Mouse (Mus musculus) kidney, embryonic 15.5 days (tissue): ENCODE results near the gene Hnrnpul1. TPM values are rescaled to one million over a fixed set of nuclear protein-coding genes. Genes with fewer than 3 reads are reported as not detected.

Source experiments
- ATAC-seq: fragments of 200-750 bp; cut with Nextera tagmentation; replicated peaks from 2 replicates; pipeline ENCODE4 v1.8.0; 2017; ENCODE audit warnings: moderate TSS enrichment; ENCODE audit not compliant: low FRiP score
- H3K27ac ChIP-seq: fragments of 300-500 bp; sonication (generic); 2 replicates; pipeline ENCODE4 v1.5.1; 2015; ENCODE audit warnings: mild to moderate bottlenecking, inconsistent platforms
- H3K27me3 ChIP-seq: fragments of 300-500 bp; sonication (generic); 2 replicates; pipeline ENCODE4 v1.6.1; 2015; ENCODE audit warnings: inconsistent platforms
- H3K36me3 ChIP-seq: fragments of 300-500 bp; sonication (generic); 2 replicates; pipeline ENCODE4 v1.6.1; 2015; ENCODE audit warnings: inconsistent platforms
- H3K4me1 ChIP-seq: fragments of 300-500 bp; sonication (generic); 2 replicates; pipeline ENCODE4 v1.6.1; 2015; ENCODE audit warnings: inconsistent platforms
- H3K4me2 ChIP-seq: fragments of 300-500 bp; sonication (generic); 2 replicates; pipeline ENCODE4 v1.6.1; 2015; ENCODE audit warnings: moderate library complexity, mild to moderate bottlenecking, inconsistent platforms
- H3K4me3 ChIP-seq: fragments of 300-500 bp; sonication (generic); replicated peaks from 2 replicates; pipeline ENCODE4 v1.5.1; 2015; ENCODE audit warnings: mild to moderate bottlenecking, inconsistent platforms
- H3K9ac ChIP-seq: fragments of 300-500 bp; sonication (generic); 2 replicates; pipeline ENCODE4 v1.6.1; 2015; ENCODE audit warnings: mild to moderate bottlenecking, inconsistent platforms
- H3K9me3 ChIP-seq: fragments of 300-500 bp; sonication (generic); replicated peaks from 2 replicates; pipeline ENCODE4 v1.6.1; 2016; ENCODE audit warnings: inconsistent platforms
- WGBS: fragments of 180-500 bp; shearing (Covaris S2); methylation state at CpG from one replicate; pipeline ENCODE4 v1.1.7; 2015; ENCODE audit warnings: mixed read lengths; 5-methylcytosine and 5-hydroxymethylcytosine counted together
- polyA plus RNA-seq: library from polyadenylated mRNA; unstranded; fragments of >200 nt; fragmentation: Nextera tagmentation; extraction: Ambion mirVana; gene quantifications from 2 replicates; pipeline ENCODE4 v1.2.1, GENCODE M21; 2015

Gene Hnrnpul1
- polyA plus RNA-seq, 1 experiment from 2014 or later = 61.3 TPM

- no peak overlapping the region for H3K9ac ChIP-seq
- no peaks in the 10 kb centered on the region for H3K27me3 ChIP-seq
- 0 out of 2 replicates have a peak, but pooled peaks cover 19% of the 10 kb centered on the region for H3K4me1 ChIP-seq
- no peak overlapping the region for H3K27ac ChIP-seq
- no peaks in the 10 kb centered on the region for H3K9me3 ChIP-seq
- 87% methylated on average over 5 of the region's 5 CpGs for WGBS
- H3K4me2 ChIP-seq = no peak overlapping the region
- H3K4me3 ChIP-seq = no peak overlapping the region
- no peak for ATAC-seq
- H3K36me3 ChIP-seq = peaks cover 74% of the 10 kb centered on the region
Observed at GRCm38 (mm10) chr7:25768229-25768628, 13.7 kb upstream of the Hnrnpul1 start.

GRCm38 (mm10) chr7:25766108-25766507, 11.6 kb upstream of the Hnrnpul1 start:
- no peak for ATAC-seq
- no peaks in the 10 kb centered on the region for H3K9me3 ChIP-seq
- H3K27me3 ChIP-seq = no peaks in the 10 kb centered on the region
- H3K36me3 ChIP-seq = peaks cover 74% of the 10 kb centered on the region
- no peak overlapping the region for H3K27ac ChIP-seq
- no peak overlapping the region for H3K4me3 ChIP-seq
- no peak overlapping the region for H3K4me2 ChIP-seq
- no peak overlapping the region for H3K9ac ChIP-seq
- H3K4me1 ChIP-seq = peaks cover 27% of the 10 kb centered on the region; the same call in 1 of the 2 replicates
- WGBS = 85% methylated on average over 6 of the region's 6 CpGs

- H3K4me1 ChIP-seq = peaks cover 27% of the 10 kb centered on the region; the same call in 1 of the 2 replicates
- ATAC-seq = peak; percentile 63
- H3K4me2 ChIP-seq = no peak overlapping the region
- WGBS = 52% methylated on average over 5 of the region's 5 CpGs
- no peaks in the 10 kb centered on the region for H3K9me3 ChIP-seq
- H3K36me3 ChIP-seq = peaks cover 73% of the 10 kb centered on the region
- peak overlapping the region; percentile 88 for H3K27ac ChIP-seq
- H3K4me3 ChIP-seq = no peak overlapping the region
- no peaks in the 10 kb centered on the region for H3K27me3 ChIP-seq
- no peak overlapping the region for H3K9ac ChIP-seq
Observed at GRCm38 (mm10) chr7:25764221-25764620, 9.7 kb upstream of the Hnrnpul1 start.

GRCm38 (mm10) chr7:25763678-25764077, 9.1 kb upstream of the Hnrnpul1 start:
- Histone ChIP-seq H3K9ac (no peak overlapping the region), H3K27me3 (no peaks in the 10 kb centered on the region), H3K9me3 (no peaks in the 10 kb centered on the region), H3K4me2 (no peak overlapping the region), H3K27ac (peak overlapping the region; percentile 88), H3K36me3 (peaks cover 73% of the 10 kb centered on the region), H3K4me1 (peaks cover 27% of the 10 kb centered on the region; the same call in 1 of the 2 replicates), H3K4me3 (no peak overlapping the region)
- peak; percentile 80 for ATAC-seq
- 45% methylated on average over 11 of the region's 11 CpGs for WGBS

GRCm38 (mm10) chr7:25761354-25761753, 6.8 kb upstream of the Hnrnpul1 start:
- Histone ChIP-seq H3K4me2 (no peak overlapping the region), H3K27me3 (no peaks in the 10 kb centered on the region), H3K27ac (no peak overlapping the region), H3K36me3 (peaks cover 57% of the 10 kb centered on the region), H3K4me3 (no peak overlapping the region), H3K9ac (no peak overlapping the region), H3K4me1 (peaks cover 30% of the 10 kb centered on the region), H3K9me3 (no peaks in the 10 kb centered on the region)
- 76% methylated on average over 10 of the region's 10 CpGs for WGBS
- no peak for ATAC-seq

- no peaks in the 10 kb centered on the region for H3K9me3 ChIP-seq
- peak overlapping the region; percentile 81 for H3K4me2 ChIP-seq
- peak; percentile 38 for ATAC-seq
- H3K4me1 ChIP-seq = peaks cover 22% of the 10 kb centered on the region
- H3K9ac ChIP-seq = peak overlapping the region; percentile 53
- peak overlapping the region; percentile 72 for H3K4me3 ChIP-seq
- no peaks in the 10 kb centered on the region for H3K27me3 ChIP-seq
- H3K36me3 ChIP-seq = peaks cover 39% of the 10 kb centered on the region
- WGBS = under 1% methylated on average over 18 of the region's 18 CpGs
- peak overlapping the region; percentile 99 for H3K27ac ChIP-seq
Observed at GRCm38 (mm10) chr7:25756011-25756410, 1.5 kb upstream of the Hnrnpul1 start.

- H3K9me3 ChIP-seq = no peaks in the 10 kb centered on the region
- peak overlapping the region; percentile 81 for H3K4me2 ChIP-seq
- peaks cover 22% of the 10 kb centered on the region for H3K4me1 ChIP-seq
- H3K27me3 ChIP-seq = no peaks in the 10 kb centered on the region
- WGBS = under 1% methylated on average over 15 of the region's 15 CpGs
- peak overlapping the region; percentile 72 for H3K4me3 ChIP-seq
- peak; percentile 58 for ATAC-seq
- H3K36me3 ChIP-seq = peaks cover 39% of the 10 kb centered on the region
- peak overlapping the region; percentile 53 for H3K9ac ChIP-seq
- peak overlapping the region; percentile 99 for H3K27ac ChIP-seq
Observed at GRCm38 (mm10) chr7:25755468-25755833, 894 bp upstream of the Hnrnpul1 start.

- WGBS = 1% methylated on average over 30 of the region's 30 CpGs
- ATAC-seq = no peak
Observed at GRCm38 (mm10) chr7:25754439-25754737, 169 bp downstream of the Hnrnpul1 start.

GRCm38 (mm10) chr7:25753643-25754438, 716 bp downstream of the Hnrnpul1 start:
- Histone ChIP-seq H3K36me3 (peaks cover 41% of the 10 kb centered on the region), H3K9ac (peak overlapping the region; percentile 96), H3K27ac (peak overlapping the region; percentile 99), H3K9me3 (no peaks in the 10 kb centered on the region), H3K4me1 (peaks cover 22% of the 10 kb centered on the region), H3K4me2 (peak overlapping the region; percentile 69), H3K27me3 (no peaks in the 10 kb centered on the region), H3K4me3 (peak overlapping the region; percentile 72)
- 1% methylated on average over 46 of the region's 46 CpGs for WGBS
- ATAC-seq = peak; percentile 14

More at GRCm38 (mm10) chr7:25754439-25754737, 169 bp downstream of the Hnrnpul1 start:
- Histone ChIP-seq H3K9ac (peak overlapping the region; percentile 96), H3K4me1 (peaks cover 22% of the 10 kb centered on the region), H3K4me2 (peak overlapping the region; percentile 69), H3K27me3 (no peaks in the 10 kb centered on the region), H3K27ac (peak overlapping the region; percentile 99), H3K4me3 (peak overlapping the region; percentile 72), H3K9me3 (no peaks in the 10 kb centered on the region), H3K36me3 (peaks cover 40% of the 10 kb centered on the region)

- H3K27ac ChIP-seq = 0 out of 2 replicates have a peak overlapping the region, but pooled peaks have one; percentile 99
- peaks cover 22% of the 10 kb centered on the region for H3K4me1 ChIP-seq
- peaks cover 41% of the 10 kb centered on the region for H3K36me3 ChIP-seq
- H3K9ac ChIP-seq = peak overlapping the region; percentile 96
- H3K27me3 ChIP-seq = no peaks in the 10 kb centered on the region
- H3K4me3 ChIP-seq = peak overlapping the region; percentile 72
- no peaks in the 10 kb centered on the region for H3K9me3 ChIP-seq
- no peak for ATAC-seq
- peak overlapping the region; percentile 69 for H3K4me2 ChIP-seq
Observed at GRCm38 (mm10) chr7:25753076-25753475, 1.5 kb downstream of the Hnrnpul1 start.

- no peak overlapping the region for H3K27ac ChIP-seq
- H3K4me2 ChIP-seq = no peak overlapping the region
- WGBS = 74% methylated on average over 3 of the region's 3 CpGs
- H3K4me3 ChIP-seq = no peak overlapping the region
- H3K9me3 ChIP-seq = no peaks in the 10 kb centered on the region
- H3K27me3 ChIP-seq = no peaks in the 10 kb centered on the region
- H3K9ac ChIP-seq = no peak overlapping the region
- H3K36me3 ChIP-seq = peaks cover 99% of the 10 kb centered on the region
- H3K4me1 ChIP-seq = peaks cover 3% of the 10 kb centered on the region
- ATAC-seq = no peak
Observed at GRCm38 (mm10) chr7:25746844-25747243, 7.7 kb downstream of the Hnrnpul1 start.

GRCm38 (mm10) chr7:25738277-25738676, 16.3 kb downstream of the Hnrnpul1 start:
- 90% methylated on average over 3 of the region's 3 CpGs for WGBS
- Histone ChIP-seq H3K9ac (no peak overlapping the region), H3K9me3 (no peaks in the 10 kb centered on the region), H3K4me2 (no peak overlapping the region), H3K4me1 (no peaks in the 10 kb centered on the region), H3K27ac (no peak overlapping the region), H3K4me3 (no peak overlapping the region), H3K27me3 (no peaks in the 10 kb centered on the region), H3K36me3 (peaks cover 99% of the 10 kb centered on the region)
- ATAC-seq = no peak
